Mouse (Mus musculus) embryonic facial prominence, embryonic 14.5 days (tissue): Measurements from ENCODE around the gene Coro1b. TPM values are rescaled to one million over a fixed set of nuclear protein-coding genes. Genes with fewer than 3 reads are reported as not detected.

Experiments
- ATAC-seq: fragments of 200-750 bp; cut with Nextera tagmentation; 2 replicates; pipeline ENCODE4 v1.8.0; 2017; ENCODE audit warnings: low read depth, moderate number of reproducible peaks, moderate TSS enrichment
- DNase-seq: peaks from one replicate; pipeline ENCODE4 v3.0.0-alpha.2; 2015; ENCODE audit warnings: low spot score
- H3K27ac ChIP-seq: fragments of 300-500 bp; sonication (generic); replicated peaks from 2 replicates; pipeline ENCODE4 v1.5.1; 2014; ENCODE audit warnings: low read depth, mild to moderate bottlenecking, low read length, moderate library complexity
- H3K27me3 ChIP-seq: fragments of 300-500 bp; sonication (generic); replicated peaks from 2 replicates; pipeline ENCODE4 v1.6.1; 2014; ENCODE audit warnings: low read length; ENCODE audit not compliant: control insufficient read depth, insufficient read depth
- H3K36me3 ChIP-seq: fragments of 300-500 bp; sonication (generic); 2 replicates; pipeline ENCODE4 v1.6.1; 2014; ENCODE audit warnings: low read length, mixed read lengths; ENCODE audit not compliant: control insufficient read depth, insufficient read depth
- H3K4me1 ChIP-seq: fragments of 300-500 bp; sonication (generic); 2 replicates; pipeline ENCODE4 v1.6.1; 2014; ENCODE audit warnings: antibody characterized with exemption, low read length; ENCODE audit not compliant: control insufficient read depth, insufficient read depth
- H3K4me2 ChIP-seq: fragments of 300-500 bp; sonication (generic); 2 replicates; pipeline ENCODE4 v1.6.1; 2014; ENCODE audit warnings: low read depth, mild to moderate bottlenecking, low read length, moderate library complexity, mixed read lengths
- H3K4me3 ChIP-seq: fragments of 300-500 bp; sonication (generic); 2 replicates; pipeline ENCODE4 v1.5.1; 2014; ENCODE audit warnings: low read depth, mild to moderate bottlenecking, low read length
- H3K9ac ChIP-seq: fragments of 300-500 bp; sonication (generic); 2 replicates; pipeline ENCODE4 v1.6.1; 2014; ENCODE audit warnings: low read depth, mild to moderate bottlenecking, low read length, moderate library complexity, mixed read lengths
- H3K9me3 ChIP-seq: fragments of 300-500 bp; sonication (generic); 2 replicates; pipeline ENCODE4 v1.6.1; 2016; ENCODE audit warnings: low read length; ENCODE audit not compliant: control insufficient read depth
- WGBS: fragments of 180-500 bp; shearing (Covaris S2); extraction: QIAGEN DNeasy Blood & Tissue Kit; methylation state at CpG from one replicate; pipeline ENCODE4 v1.1.7; 2014; 5-methylcytosine and 5-hydroxymethylcytosine counted together
- polyA plus RNA-seq: library from polyadenylated mRNA; unstranded; fragments of >200 nt; fragmentation: Nextera tagmentation; extraction: Ambion mirVana; gene quantifications from 2 replicates; pipeline ENCODE4 v1.2.1, GENCODE M21; 2014

The Coro1b gene
- polyA plus RNA-seq, 1 experiment from 2014 or later: 139 TPM

DNA sequence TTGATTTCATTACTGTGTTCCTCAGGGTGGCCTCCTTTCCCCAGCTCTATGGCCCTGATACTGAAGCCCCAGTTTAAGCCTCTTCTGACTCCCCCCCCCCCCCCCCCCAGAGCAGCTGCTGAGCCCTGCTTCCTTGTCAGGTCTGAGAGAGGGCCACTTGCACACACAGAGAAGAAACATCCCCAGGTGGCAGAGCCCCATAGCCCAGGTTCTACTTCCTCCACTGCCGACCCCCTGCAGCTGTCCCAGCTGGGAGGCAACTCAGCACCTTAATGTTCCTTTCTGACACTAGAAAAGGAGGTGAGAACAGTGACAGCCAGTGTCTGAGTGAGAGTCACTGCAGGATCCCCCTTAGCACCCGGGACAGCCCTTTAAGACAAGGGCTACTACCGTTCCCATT, 44.6 kb upstream of the Coro1b start:
- no peak for ATAC-seq
- Histone ChIP-seq H3K4me3 (no peak overlapping the region), H3K36me3 (no peaks in the 10 kb centered on the region), H3K27ac (no peak overlapping the region), H3K4me1 (peaks cover 21% of the 10 kb centered on the region), H3K9ac (no peak overlapping the region), H3K4me2 (no peak overlapping the region), H3K27me3 (peaks cover 31% of the 10 kb centered on the region), H3K9me3 (no peaks in the 10 kb centered on the region)
- WGBS: 68% methylated on average over 3 of the region's 3 CpGs
- DNase-seq: no peak

DNA sequence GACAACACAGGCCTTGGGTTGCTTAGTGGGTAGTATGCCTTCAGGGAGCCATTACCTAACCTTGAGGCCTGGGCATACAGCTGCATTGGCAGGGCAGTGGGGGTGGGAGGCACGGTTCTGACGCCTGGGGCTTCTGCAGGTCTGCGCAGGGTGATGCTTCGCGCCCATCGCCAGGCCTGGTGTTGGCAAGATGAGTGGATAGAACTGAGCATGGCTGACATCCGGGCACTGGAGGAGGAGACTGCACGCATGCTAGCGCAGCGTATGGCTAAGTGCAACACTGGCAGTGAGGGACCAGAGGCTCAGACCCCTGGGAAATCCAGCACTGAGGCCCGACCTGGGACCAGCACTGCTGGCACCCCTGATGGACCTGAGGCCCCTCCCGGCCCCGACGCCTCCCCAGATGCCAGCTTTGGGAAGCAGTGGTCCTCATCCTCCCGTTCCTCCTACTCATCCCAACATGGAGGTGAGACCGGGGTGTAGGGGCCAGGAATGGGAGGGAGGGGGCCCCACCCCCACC, 43.7 kb upstream of the Coro1b start:
- H3K9ac ChIP-seq: no peak overlapping the region
- no peak for DNase-seq
- peaks cover 24% of the 10 kb centered on the region for H3K27me3 ChIP-seq
- no peak overlapping the region for H3K4me2 ChIP-seq
- peaks cover 14% of the 10 kb centered on the region for H3K4me1 ChIP-seq
- H3K27ac ChIP-seq: no peak overlapping the region
- no peak for ATAC-seq
- no peaks in the 10 kb centered on the region for H3K9me3 ChIP-seq
- H3K36me3 ChIP-seq: no peaks in the 10 kb centered on the region
- WGBS: 79% methylated on average over 14 of the region's 16 CpGs
- H3K4me3 ChIP-seq: no peak overlapping the region

DNA sequence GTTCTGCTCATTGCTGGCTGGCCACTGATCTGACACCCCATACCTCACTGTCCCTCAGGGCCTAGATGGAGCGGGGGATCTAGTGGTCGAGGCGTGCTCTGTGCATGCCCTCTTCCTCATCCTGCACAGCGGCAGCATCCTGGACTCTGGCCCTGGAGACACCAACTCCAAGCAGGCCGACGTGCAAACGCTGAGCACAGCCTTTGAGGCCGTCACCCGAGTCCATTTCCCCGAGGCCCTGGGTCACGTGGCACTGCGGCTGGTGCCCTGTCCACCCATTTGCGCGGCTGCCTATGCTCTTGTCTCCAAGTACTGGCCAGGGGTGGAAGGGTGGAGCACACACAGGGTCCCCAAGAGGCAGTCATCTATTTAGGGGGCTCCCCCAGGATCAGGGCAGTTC, 41.8 kb upstream of the Coro1b start:
- Histone ChIP-seq H3K27ac (no peak overlapping the region), H3K9me3 (no peaks in the 10 kb centered on the region), H3K4me2 (no peak overlapping the region), H3K9ac (no peak overlapping the region), H3K4me1 (no peaks in the 10 kb centered on the region), H3K4me3 (no peak overlapping the region), H3K36me3 (peaks cover under 1% of the 10 kb centered on the region), H3K27me3 (peaks cover 5% of the 10 kb centered on the region)
- ATAC-seq: no peak
- WGBS: 84% methylated on average over 14 of the region's 14 CpGs
- DNase-seq: no peak

DNA sequence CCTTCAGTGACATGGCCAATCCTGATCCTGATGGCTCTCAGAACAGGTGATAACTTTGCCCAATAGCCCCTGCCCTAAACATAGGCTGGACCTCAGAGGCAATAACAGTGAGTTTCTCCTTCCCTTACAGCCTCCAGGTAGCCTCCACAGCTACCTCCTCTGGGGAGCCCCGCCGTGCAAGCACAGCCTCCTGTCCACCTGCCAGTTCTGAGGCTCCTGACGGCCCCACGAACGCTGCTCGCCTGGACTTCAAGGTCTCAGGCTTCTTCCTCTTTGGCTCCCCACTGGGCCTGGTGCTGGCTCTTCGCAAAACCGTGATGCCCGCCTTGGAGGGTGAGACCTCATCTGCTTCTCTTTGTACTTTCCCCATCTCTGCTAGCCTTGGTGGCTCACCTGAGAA, 39.9 kb upstream of the Coro1b start:
- ATAC-seq: no peak
- Histone ChIP-seq H3K27me3 (no peaks in the 10 kb centered on the region), H3K4me1 (no peaks in the 10 kb centered on the region), H3K4me2 (no peak overlapping the region), H3K9me3 (no peaks in the 10 kb centered on the region), H3K4me3 (no peak overlapping the region), H3K9ac (no peak overlapping the region), H3K36me3 (peaks cover 17% of the 10 kb centered on the region), H3K27ac (no peak overlapping the region)
- DNase-seq: no peak
- WGBS: 85% methylated on average over 9 of the region's 9 CpGs

DNA sequence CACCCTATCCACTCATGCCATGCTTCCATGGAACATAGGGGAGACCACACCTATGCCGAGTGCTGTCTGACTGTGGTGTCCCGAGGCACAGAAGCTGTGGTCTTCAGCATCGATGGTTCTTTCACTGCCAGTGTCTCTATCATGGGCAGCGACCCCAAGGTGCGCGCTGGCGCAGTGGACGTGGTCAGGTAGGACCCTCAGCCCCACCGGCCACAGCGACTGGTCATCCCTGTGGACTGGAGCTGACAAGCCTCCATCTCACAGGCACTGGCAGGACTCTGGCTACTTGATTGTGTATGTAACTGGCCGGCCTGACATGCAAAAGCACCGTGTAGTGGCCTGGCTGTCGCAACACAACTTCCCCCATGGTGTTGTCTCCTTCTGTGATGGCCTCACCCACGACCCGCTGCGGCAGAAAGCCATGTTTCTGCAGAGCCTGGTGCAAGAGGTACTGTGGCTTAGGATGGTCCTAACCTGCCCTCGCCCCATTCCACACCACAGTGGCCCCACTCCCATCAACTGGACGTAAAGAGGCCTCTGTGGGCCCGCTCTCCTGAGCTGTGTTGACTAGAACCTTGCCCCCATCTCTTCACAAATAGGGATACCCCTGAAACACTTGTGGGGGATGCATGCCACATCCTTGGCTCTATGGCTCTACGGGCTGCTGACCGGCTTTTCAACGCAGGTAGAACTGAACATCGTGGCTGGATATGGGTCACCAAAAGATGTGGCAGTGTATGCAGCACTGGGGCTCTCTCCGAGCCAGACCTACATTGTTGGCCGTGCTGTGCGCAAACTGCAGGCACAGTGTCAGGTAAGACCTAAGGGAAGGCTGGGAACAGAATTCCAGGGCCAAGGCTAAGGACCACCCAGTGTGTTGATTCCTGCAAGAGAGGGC, 36.1 kb upstream of the Coro1b start:
- ATAC-seq (no peak), DNase-seq (no peak)
- no peaks in the 10 kb centered on the region for H3K27me3 ChIP-seq
- H3K9ac ChIP-seq: no peak overlapping the region
- peaks cover 50% of the 10 kb centered on the region for H3K36me3 ChIP-seq
- no peak overlapping the region for H3K4me3 ChIP-seq
- H3K27ac ChIP-seq: no peak overlapping the region
- no peaks in the 10 kb centered on the region for H3K9me3 ChIP-seq
- H3K4me1 ChIP-seq: no peaks in the 10 kb centered on the region
- WGBS: 92% methylated on average over 26 of the region's 26 CpGs
- H3K4me2 ChIP-seq: no peak overlapping the region

DNA sequence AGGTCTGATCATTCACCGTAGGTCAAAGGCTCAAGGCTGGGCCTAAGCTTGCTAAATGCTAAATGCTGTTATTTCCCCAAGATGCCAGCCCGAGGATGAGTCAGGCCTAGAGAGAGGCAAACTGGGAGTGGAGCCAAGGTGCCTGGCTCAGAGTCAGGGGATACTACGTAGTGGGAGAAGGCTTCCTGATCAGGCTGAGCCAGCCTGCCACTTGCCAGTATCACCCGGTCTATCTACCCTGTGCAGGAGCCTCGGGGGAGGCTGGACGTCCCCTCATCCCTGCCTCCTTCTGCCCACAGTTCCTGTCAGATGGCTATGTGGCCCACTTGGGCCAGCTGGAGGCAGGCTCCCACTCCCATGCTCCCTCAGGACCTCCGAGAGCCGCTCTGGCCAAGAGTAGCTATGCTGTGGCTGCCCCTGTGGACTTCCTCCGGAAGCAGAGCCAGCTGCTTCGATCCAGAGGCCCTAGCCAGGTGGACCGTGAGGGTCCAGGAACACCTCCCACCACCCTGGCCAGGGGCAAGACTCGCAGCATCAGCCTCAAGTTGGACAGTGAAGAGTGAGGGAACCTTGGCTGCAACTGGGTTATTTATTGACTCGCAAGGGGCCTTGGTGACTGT, 35.1 kb upstream of the Coro1b start:
- H3K4me3 ChIP-seq: no peak overlapping the region
- H3K4me2 ChIP-seq: no peak overlapping the region
- no peak overlapping the region for H3K9ac ChIP-seq
- no peak for DNase-seq
- no peaks in the 10 kb centered on the region for H3K27me3 ChIP-seq
- H3K27ac ChIP-seq: no peak overlapping the region
- WGBS: 74% methylated on average over 13 of the region's 13 CpGs
- no peaks in the 10 kb centered on the region for H3K9me3 ChIP-seq
- H3K4me1 ChIP-seq: no peaks in the 10 kb centered on the region
- H3K36me3 ChIP-seq: peaks cover 60% of the 10 kb centered on the region
- ATAC-seq: no peak

DNA sequence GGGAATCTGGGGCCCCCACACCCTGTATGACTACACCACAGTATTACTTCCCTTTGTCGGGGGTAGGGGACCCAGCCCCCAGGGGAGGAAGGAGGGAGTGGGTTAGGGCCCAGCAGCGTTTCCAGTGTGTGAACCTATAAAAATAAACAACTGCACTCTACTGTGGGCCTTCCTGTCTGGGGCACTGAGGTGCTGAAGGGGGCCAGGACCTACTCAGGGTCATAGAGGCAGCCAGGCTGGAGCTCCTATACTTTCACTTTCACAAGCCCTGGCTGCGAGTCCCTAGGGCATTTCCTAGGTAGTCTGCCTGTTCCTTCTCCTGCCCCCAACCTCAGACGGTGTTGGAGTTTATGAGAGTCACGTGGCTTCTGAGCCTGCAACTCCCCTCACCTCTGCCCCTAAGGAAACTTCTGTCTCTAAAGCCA, 34.6 kb upstream of the Coro1b start:
- Histone ChIP-seq H3K36me3 (peaks cover 63% of the 10 kb centered on the region), H3K4me3 (no peak overlapping the region), H3K4me2 (no peak overlapping the region), H3K27me3 (no peaks in the 10 kb centered on the region), H3K9ac (no peak overlapping the region), H3K4me1 (no peaks in the 10 kb centered on the region), H3K27ac (no peak overlapping the region), H3K9me3 (no peaks in the 10 kb centered on the region)
- DNase-seq (no peak), ATAC-seq (no peak)
- 56% methylated on average over 5 of the region's 5 CpGs for WGBS

DNA sequence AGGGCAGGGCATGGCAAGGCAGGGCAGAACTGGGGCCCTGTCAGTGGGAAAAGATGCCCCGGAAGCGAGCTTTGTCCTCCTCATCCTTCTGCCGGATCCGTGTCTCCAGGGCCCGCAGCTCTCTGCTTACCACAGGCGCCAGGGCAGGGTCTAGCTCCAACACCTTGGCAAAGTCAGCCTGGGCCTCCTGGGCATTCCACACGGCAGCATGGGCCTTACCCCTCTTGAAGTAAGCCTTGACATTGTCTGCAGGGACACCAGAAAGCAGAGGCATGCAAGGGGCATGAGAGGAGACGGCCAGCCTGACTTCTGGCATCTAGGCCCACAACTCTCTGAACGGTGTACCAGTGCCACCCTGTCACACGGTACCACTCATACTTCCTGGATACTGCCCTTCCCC, 33.9 kb upstream of the Coro1b start:
- WGBS: 90% methylated on average over 10 of the region's 10 CpGs
- H3K27ac ChIP-seq: no peak overlapping the region
- H3K9me3 ChIP-seq: no peaks in the 10 kb centered on the region
- H3K36me3 ChIP-seq: peaks cover 67% of the 10 kb centered on the region
- no peak overlapping the region for H3K4me2 ChIP-seq
- no peaks in the 10 kb centered on the region for H3K27me3 ChIP-seq
- no peak for ATAC-seq
- no peak for DNase-seq
- no peak overlapping the region for H3K4me3 ChIP-seq
- H3K4me1 ChIP-seq: no peaks in the 10 kb centered on the region
- no peak overlapping the region for H3K9ac ChIP-seq
